Mouse (Mus musculus): ENCODE measurements around the gene Gm30302. TPM values are rescaled to one million over a fixed set of nuclear protein-coding genes. Genes with fewer than 3 reads are reported as not detected.

Gene Gm30302
- polyA plus RNA-seq, 1 experiment from 2014 or later = not detected

DNA sequence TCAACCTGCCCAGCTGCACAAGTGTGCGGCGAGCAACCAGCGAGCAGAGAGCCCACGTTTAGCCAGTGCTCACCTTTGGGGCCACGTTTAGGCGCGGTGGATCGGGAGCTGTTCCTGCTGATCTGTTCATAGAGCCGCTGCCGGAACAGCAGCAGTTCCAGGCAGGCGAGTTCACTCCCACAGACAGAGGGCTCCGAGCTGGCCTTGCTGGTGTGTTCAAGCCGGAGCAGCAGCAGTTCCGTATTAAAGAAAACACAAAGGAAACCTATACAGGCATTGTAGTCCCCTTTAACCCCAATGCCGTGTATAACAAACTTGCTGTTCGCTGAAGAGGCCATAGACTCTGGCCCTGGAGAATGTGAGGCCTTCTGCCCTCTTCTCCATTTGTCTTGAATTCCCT lies 29.7 kb downstream of the Gm30302 start:
- H3K4me1 ChIP-seq (replicated peaks; ENCODE audit: insufficient read depth, low read length) = no peaks in the 10 kb centered on the region
- H3K27ac ChIP-seq = no peak overlapping the region
- no peak for DNase-seq (ENCODE audit: low spot score)
- no peak overlapping the region for H3K4me3 ChIP-seq (replicated peaks; ENCODE audit: low read depth, low read length)
- 50% methylated on average over 16 of the region's 16 CpGs for WGBS
- no peak overlapping the region for H3K9ac ChIP-seq (ENCODE audit: low read depth, low read length)
- ATAC-seq (replicated peaks; ENCODE audit: low FRiP score, low read depth) = no peak
- H3K4me2 ChIP-seq (ENCODE audit: low read length) = no peak overlapping the region
- no peak for TF ChIP-seq CTCF (IDR thresholded peaks at IDR 0.05; ENCODE audit: low read depth)
- H3K36me3 ChIP-seq (ENCODE audit: insufficient read depth, low read length) = no peaks in the 10 kb centered on the region
- H3K27me3 ChIP-seq (ENCODE audit: insufficient read depth, low read length) = no peaks in the 10 kb centered on the region
- H3K9me3 ChIP-seq (replicated peaks; ENCODE audit: low read length) = no peaks in the 10 kb centered on the region

DNA sequence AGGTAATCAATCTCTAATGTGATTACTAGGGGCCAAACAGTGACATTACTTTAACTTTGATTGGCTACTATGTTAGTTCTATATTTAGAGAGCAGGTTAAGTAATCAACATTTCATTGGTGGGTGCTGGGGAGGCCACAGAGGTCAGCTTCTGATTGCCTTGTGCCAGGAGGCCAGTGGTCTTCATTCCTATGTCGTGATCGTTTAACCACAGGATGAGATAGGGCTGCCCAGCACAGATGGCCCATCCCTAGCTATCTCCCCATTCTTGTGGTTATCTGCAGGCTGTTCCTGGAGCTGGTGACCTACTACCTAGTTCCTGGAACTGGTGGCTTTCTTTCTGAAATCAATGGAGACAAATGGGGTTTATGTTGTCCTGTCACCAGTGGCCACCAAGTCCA lies 30.8 kb downstream of the Gm30302 start:
- no peak for ATAC-seq (replicated peaks; ENCODE audit: low FRiP score, low read depth)
- H3K9ac ChIP-seq (ENCODE audit: low read depth, low read length) = no peak overlapping the region

GRCm38 (mm10) chr13:49766269-49766668 lies 32.5 kb downstream of the Gm30302 start:
- no peak for TF ChIP-seq CTCF (IDR thresholded peaks at IDR 0.05; ENCODE audit: low read depth)
- Histone ChIP-seq H3K27ac (no peak overlapping the region), H3K4me1 (replicated peaks; ENCODE audit: insufficient read depth, low read length) (no peaks in the 10 kb centered on the region), H3K4me3 (replicated peaks; ENCODE audit: low read depth, low read length) (no peak overlapping the region), H3K9me3 (replicated peaks; ENCODE audit: low read length) (no peaks in the 10 kb centered on the region), H3K36me3 (ENCODE audit: insufficient read depth, low read length) (no peaks in the 10 kb centered on the region), H3K4me2 (ENCODE audit: low read length) (no peak overlapping the region), H3K9ac (ENCODE audit: low read depth, low read length) (no peak overlapping the region), H3K27me3 (ENCODE audit: insufficient read depth, low read length) (no peaks in the 10 kb centered on the region)
- ATAC-seq (replicated peaks; ENCODE audit: low FRiP score, low read depth) (no peak), DNase-seq (ENCODE audit: low spot score) (no peak)
- WGBS = 43% methylated on average over 9 of the region's 9 CpGs

More for the DNA sequence above, 30.8 kb downstream of the Gm30302 start:
- H3K4me2 ChIP-seq (ENCODE audit: low read length) = no peak overlapping the region
- no peaks in the 10 kb centered on the region for H3K4me1 ChIP-seq (replicated peaks; ENCODE audit: insufficient read depth, low read length)
- no peak for DNase-seq (ENCODE audit: low spot score)
- no peak overlapping the region for H3K27ac ChIP-seq
- H3K9me3 ChIP-seq (replicated peaks; ENCODE audit: low read length) = no peaks in the 10 kb centered on the region
- no peak for TF ChIP-seq CTCF (IDR thresholded peaks at IDR 0.05; ENCODE audit: low read depth)
- no peak overlapping the region for H3K4me3 ChIP-seq (replicated peaks; ENCODE audit: low read depth, low read length)
- no peaks in the 10 kb centered on the region for H3K36me3 ChIP-seq (ENCODE audit: insufficient read depth, low read length)
- WGBS = 73% methylated on average over 2 of the region's 2 CpGs
- H3K27me3 ChIP-seq (ENCODE audit: insufficient read depth, low read length) = no peaks in the 10 kb centered on the region

GRCm38 (mm10) chr13:49765306-49765705 lies 33.5 kb downstream of the Gm30302 start:
- Histone ChIP-seq H3K27me3 (ENCODE audit: insufficient read depth, low read length) (no peaks in the 10 kb centered on the region), H3K36me3 (ENCODE audit: insufficient read depth, low read length) (no peaks in the 10 kb centered on the region), H3K27ac (no peak overlapping the region), H3K9ac (ENCODE audit: low read depth, low read length) (no peak overlapping the region), H3K4me3 (replicated peaks; ENCODE audit: low read depth, low read length) (no peak overlapping the region), H3K4me1 (replicated peaks; ENCODE audit: insufficient read depth, low read length) (no peaks in the 10 kb centered on the region), H3K4me2 (ENCODE audit: low read length) (no peak overlapping the region), H3K9me3 (replicated peaks; ENCODE audit: low read length) (no peaks in the 10 kb centered on the region)
- ATAC-seq (replicated peaks; ENCODE audit: low FRiP score, low read depth) (no peak), DNase-seq (ENCODE audit: low spot score) (no peak)
- no peak for TF ChIP-seq CTCF (IDR thresholded peaks at IDR 0.05; ENCODE audit: low read depth)
- 97% methylated on average over 8 of the region's 8 CpGs for WGBS

- Histone ChIP-seq H3K4me1 (replicated peaks; ENCODE audit: insufficient read depth, low read length) (no peaks in the 10 kb centered on the region), H3K9me3 (replicated peaks; ENCODE audit: low read length) (no peaks in the 10 kb centered on the region), H3K27me3 (ENCODE audit: insufficient read depth, low read length) (no peaks in the 10 kb centered on the region), H3K4me3 (replicated peaks; ENCODE audit: low read depth, low read length) (no peak overlapping the region), H3K4me2 (ENCODE audit: low read length) (no peak overlapping the region), H3K27ac (no peak overlapping the region), H3K36me3 (ENCODE audit: insufficient read depth, low read length) (no peaks in the 10 kb centered on the region), H3K9ac (ENCODE audit: low read depth, low read length) (no peak overlapping the region)
- WGBS = 90% methylated on average over 14 of the region's 14 CpGs
- TF ChIP-seq CTCF (IDR thresholded peaks at IDR 0.05; ENCODE audit: low read depth) = no peak
- no peak for DNase-seq (ENCODE audit: low spot score)
- no peak for ATAC-seq (replicated peaks; ENCODE audit: low FRiP score, low read depth)
These were observed 36.6 kb downstream of the Gm30302 start for GRCm38 (mm10) chr13:49762208-49762607.

DNA sequence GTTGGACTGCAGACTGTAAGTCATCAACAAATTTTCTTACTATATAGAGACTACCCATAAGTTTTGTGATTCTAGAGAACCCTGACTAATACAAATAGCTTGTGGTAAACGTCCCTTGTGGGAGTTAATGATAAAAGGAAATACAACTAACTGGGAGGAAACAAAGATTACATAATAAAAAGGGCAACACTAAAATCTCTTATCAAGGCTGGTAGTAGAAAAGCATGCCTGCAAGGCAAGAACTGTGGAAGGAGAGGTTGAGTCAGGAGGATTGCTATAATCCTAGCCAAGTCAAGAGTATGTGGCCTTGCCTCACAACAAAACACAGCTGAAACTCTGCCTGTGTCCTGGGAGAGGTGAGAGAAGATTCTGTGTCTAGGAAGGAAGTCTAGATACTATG lies 38.1 kb downstream of the Gm30302 start:
- 64% methylated on average over 1 of the region's 1 CpGs for WGBS
- Histone ChIP-seq H3K4me1 (replicated peaks; ENCODE audit: insufficient read depth, low read length) (no peaks in the 10 kb centered on the region), H3K4me2 (ENCODE audit: low read length) (no peak overlapping the region), H3K4me3 (replicated peaks; ENCODE audit: low read depth, low read length) (no peak overlapping the region), H3K36me3 (ENCODE audit: insufficient read depth, low read length) (no peaks in the 10 kb centered on the region), H3K27me3 (ENCODE audit: insufficient read depth, low read length) (no peaks in the 10 kb centered on the region), H3K9me3 (replicated peaks; ENCODE audit: low read length) (no peaks in the 10 kb centered on the region), H3K27ac (no peak overlapping the region), H3K9ac (ENCODE audit: low read depth, low read length) (no peak overlapping the region)
- no peak for TF ChIP-seq CTCF (IDR thresholded peaks at IDR 0.05; ENCODE audit: low read depth)
- DNase-seq (ENCODE audit: low spot score) (no peak), ATAC-seq (replicated peaks; ENCODE audit: low FRiP score, low read depth) (no peak)

- no peak overlapping the region for H3K4me2 ChIP-seq (ENCODE audit: low read length)
- DNase-seq (ENCODE audit: low spot score) = no peak
- no peak overlapping the region for H3K27ac ChIP-seq
- no peaks in the 10 kb centered on the region for H3K36me3 ChIP-seq (ENCODE audit: insufficient read depth, low read length)
- TF ChIP-seq CTCF (IDR thresholded peaks at IDR 0.05; ENCODE audit: low read depth) = no peak
- ATAC-seq (replicated peaks; ENCODE audit: low FRiP score, low read depth) = no peak
- no peaks in the 10 kb centered on the region for H3K9me3 ChIP-seq (replicated peaks; ENCODE audit: low read length)
- H3K4me1 ChIP-seq (replicated peaks; ENCODE audit: insufficient read depth, low read length) = no peaks in the 10 kb centered on the region
- H3K4me3 ChIP-seq (replicated peaks; ENCODE audit: low read depth, low read length) = no peak overlapping the region
- WGBS = 84% methylated on average over 4 of the region's 4 CpGs
- H3K27me3 ChIP-seq (ENCODE audit: insufficient read depth, low read length) = no peaks in the 10 kb centered on the region
- no peak overlapping the region for H3K9ac ChIP-seq (ENCODE audit: low read depth, low read length)
These were observed 40.8 kb downstream of the Gm30302 start for GRCm38 (mm10) chr13:49757966-49758365.

Measured in kidney, postnatal 0 days (tissue).